Mouse (Mus musculus): Measurements from ENCODE around the gene Tnfrsf19.

Tnfrsf19 gene

DNA sequence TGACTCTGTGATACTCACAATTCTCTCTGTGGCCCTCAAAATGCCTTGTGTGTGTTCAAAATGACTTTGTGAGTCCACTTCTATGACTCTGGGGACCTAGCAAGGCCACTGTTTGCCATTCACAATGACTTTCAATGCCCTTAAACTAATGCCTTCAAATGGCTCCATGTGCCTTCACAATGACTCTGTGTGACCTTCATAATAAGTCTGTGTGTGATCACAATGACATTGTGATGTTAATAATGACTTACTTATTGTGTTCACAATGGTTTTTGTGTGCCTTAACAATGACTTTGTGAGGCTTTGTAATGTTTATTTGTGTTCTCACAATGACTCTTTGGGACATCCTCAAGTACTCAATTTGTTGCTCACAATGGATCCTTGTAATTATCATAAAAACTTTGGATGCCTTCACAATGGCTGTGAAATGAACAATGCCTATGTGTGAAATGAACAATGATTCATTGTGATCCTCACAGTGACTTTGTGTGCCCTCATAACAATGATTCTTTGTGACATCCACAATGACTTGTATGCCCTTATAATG lies 88.6 kb downstream of the Tnfrsf19 start:
- DNase-seq, result no peak

DNA sequence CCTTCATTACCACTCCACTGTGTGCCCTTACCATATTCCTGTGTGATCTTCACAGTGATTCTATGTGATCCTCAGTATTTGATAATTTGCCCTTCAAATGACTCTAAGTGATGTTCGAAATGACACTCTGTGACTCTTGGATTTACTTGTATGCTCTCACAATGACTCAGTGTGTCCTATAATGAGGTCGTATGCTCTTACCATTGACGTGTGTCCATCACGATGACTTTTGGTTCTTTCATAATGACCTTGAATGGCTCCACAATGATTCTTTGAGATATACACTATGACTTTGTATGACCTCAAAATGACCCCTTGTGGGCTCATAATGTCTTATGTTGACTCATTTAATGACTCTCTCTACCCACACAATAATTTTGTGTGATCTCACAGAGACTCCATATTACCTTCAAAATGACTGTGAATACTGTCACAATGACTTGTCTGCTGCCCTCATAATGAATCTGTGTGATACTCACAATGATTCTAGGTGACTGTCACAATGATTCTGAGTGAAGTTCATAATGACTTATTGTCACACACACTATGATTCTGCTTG lies 108.7 kb downstream of the Tnfrsf19 start:
- no peak for DNase-seq

DNA sequence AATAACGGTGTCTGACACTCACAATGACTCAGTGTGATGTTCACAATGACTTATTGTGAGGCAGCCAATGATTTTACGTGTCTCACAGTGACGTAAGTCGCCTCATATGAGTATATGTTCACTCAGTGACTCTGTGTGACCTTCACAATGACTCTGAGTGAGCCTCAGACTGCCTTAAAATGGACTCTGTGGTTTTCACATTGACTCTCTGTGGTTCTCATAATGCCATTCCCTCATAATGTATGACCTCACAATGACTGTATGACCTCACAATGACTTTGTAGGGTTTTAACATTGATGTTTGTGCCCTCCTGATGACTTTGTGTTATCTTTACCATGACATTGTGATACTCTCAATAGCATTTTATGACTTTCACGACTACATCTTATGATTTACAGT lies 110.6 kb downstream of the Tnfrsf19 start:
- no peak for DNase-seq

DNA sequence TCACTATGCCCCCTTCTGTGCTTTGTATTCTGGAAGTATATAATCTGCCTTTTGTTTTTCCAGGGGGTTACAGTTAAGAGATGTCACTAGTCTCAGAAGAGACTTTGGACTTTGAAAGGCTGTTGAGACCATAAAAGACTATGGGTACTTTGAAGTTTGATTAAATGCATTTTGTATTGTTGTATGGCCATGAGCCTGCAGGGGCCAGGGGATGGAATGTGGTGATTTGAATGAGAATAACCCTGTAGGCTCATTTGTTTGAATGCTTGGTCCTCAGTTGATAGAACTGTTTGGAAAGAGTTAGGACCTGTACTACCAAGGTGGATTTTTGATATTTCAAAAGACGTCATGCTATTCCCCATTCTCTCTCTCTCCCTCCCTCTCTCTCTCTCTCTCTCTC lies 120.3 kb downstream of the Tnfrsf19 start:
- DNase-seq, result no peak

DNA sequence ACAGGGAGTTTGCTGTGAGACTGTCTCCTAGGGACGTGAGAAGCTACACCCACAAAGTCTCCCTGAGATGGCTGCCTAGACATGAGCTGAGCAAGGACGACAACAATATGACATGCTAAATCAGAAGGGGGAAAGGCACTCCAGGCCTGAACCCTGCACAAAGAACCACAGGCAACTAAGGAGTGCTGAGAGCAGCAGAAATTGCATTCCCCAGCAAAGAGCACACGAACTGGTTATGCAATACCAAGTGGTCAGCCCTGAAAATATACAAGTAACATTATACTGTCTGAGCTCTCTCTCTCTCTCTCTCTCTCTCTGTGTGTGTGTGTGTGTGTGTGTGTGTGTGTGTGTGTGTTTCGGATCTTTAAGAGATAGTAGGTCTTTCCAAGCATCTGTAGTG lies 129.6 kb downstream of the Tnfrsf19 start:
- DNase-seq, result no peak
